Mouse (Mus musculus) hindbrain, embryonic 13.5 days (tissue): Measurements from ENCODE around the gene Atp11a. TPM values are rescaled to one million over a fixed set of nuclear protein-coding genes. Genes with fewer than 3 reads are reported as not detected.

Source experiments
- ATAC-seq: fragments of 200-750 bp; cut with Nextera tagmentation; 2 replicates; pipeline ENCODE4 v1.8.0; 2017; ENCODE audit warnings: moderate TSS enrichment; ENCODE audit not compliant: low FRiP score
- H3K27ac ChIP-seq: fragments of 300-500 bp; sonication (generic); 2 replicates; pipeline ENCODE4 v1.5.1; 2015; ENCODE audit warnings: inconsistent platforms, mild to moderate bottlenecking, moderate library complexity
- H3K27me3 ChIP-seq: fragments of 300-500 bp; sonication (generic); 2 replicates; pipeline ENCODE4 v1.6.1; 2015; ENCODE audit warnings: mild to moderate bottlenecking, inconsistent platforms
- H3K36me3 ChIP-seq: fragments of 300-500 bp; sonication (generic); 2 replicates; pipeline ENCODE4 v1.6.1; 2015; ENCODE audit warnings: mild to moderate bottlenecking, inconsistent platforms
- H3K4me1 ChIP-seq: fragments of 300-500 bp; sonication (generic); replicated peaks from 2 replicates; pipeline ENCODE4 v1.6.1; 2015; ENCODE audit warnings: inconsistent platforms
- H3K4me2 ChIP-seq: fragments of 300-500 bp; sonication (generic); 2 replicates; pipeline ENCODE4 v1.6.1; 2015; ENCODE audit warnings: inconsistent platforms, mild to moderate bottlenecking, moderate library complexity
- H3K4me3 ChIP-seq: fragments of 300-500 bp; sonication (generic); 2 replicates; pipeline ENCODE4 v1.5.1; 2015; ENCODE audit warnings: mild to moderate bottlenecking, inconsistent platforms
- H3K9ac ChIP-seq: fragments of 300-500 bp; sonication (generic); 2 replicates; pipeline ENCODE4 v1.6.1; 2015; ENCODE audit warnings: mild to moderate bottlenecking, inconsistent platforms
- H3K9me3 ChIP-seq: fragments of 300-500 bp; sonication (generic); 2 replicates; pipeline ENCODE4 v1.6.1; 2016; ENCODE audit warnings: inconsistent platforms
- WGBS: fragments of 180-500 bp; shearing (Covaris S2); methylation state at CpG from one replicate; pipeline ENCODE4 v1.1.7; 2015; 5-methylcytosine and 5-hydroxymethylcytosine counted together
- polyA plus RNA-seq: library from polyadenylated mRNA; unstranded; fragments of >200 nt; fragmentation: Nextera tagmentation; extraction: Ambion mirVana; gene quantifications from 2 replicates; pipeline ENCODE4 v1.2.1, GENCODE M21; 2015

Atp11a gene
- polyA plus RNA-seq, 1 experiment from 2014 or later = 7.9 TPM

GRCm38 (mm10) chr8:12863061-12863460 lies 106.2 kb downstream of the Atp11a start:
- H3K36me3 ChIP-seq = peaks cover 79% of the 10 kb centered on the region
- no peak overlapping the region for H3K4me3 ChIP-seq
- no peaks in the 10 kb centered on the region for H3K4me1 ChIP-seq
- H3K9ac ChIP-seq = no peak overlapping the region
- H3K9me3 ChIP-seq = no peaks in the 10 kb centered on the region
- no peak overlapping the region for H3K4me2 ChIP-seq
- no peak for ATAC-seq
- WGBS = 94% methylated on average over 3 of the region's 3 CpGs
- no peaks in the 10 kb centered on the region for H3K27me3 ChIP-seq
- H3K27ac ChIP-seq = no peak overlapping the region

- WGBS = 86% methylated on average over 14 of the region's 14 CpGs
- H3K27me3 ChIP-seq = no peaks in the 10 kb centered on the region
- H3K36me3 ChIP-seq = peaks cover 74% of the 10 kb centered on the region
Observed at GRCm38 (mm10) chr8:12863608-12864007, 106.8 kb downstream of the Atp11a start.

GRCm38 (mm10) chr8:12865790-12866189 lies 109.0 kb downstream of the Atp11a start:
- H3K4me1 ChIP-seq = peaks cover 1% of the 10 kb centered on the region
- H3K36me3 ChIP-seq = peaks cover 55% of the 10 kb centered on the region
- 63% methylated on average over 6 of the region's 6 CpGs for WGBS
- no peak for ATAC-seq
- H3K27ac ChIP-seq = no peak overlapping the region
- H3K27me3 ChIP-seq = no peaks in the 10 kb centered on the region
- H3K9ac ChIP-seq = no peak overlapping the region
- no peak overlapping the region for H3K4me3 ChIP-seq
- H3K9me3 ChIP-seq = no peaks in the 10 kb centered on the region
- no peak overlapping the region for H3K4me2 ChIP-seq

More at GRCm38 (mm10) chr8:12863608-12864007, 106.8 kb downstream of the Atp11a start:
- Histone ChIP-seq H3K4me2 (no peak overlapping the region), H3K9ac (no peak overlapping the region), H3K9me3 (no peaks in the 10 kb centered on the region), H3K4me1 (no peaks in the 10 kb centered on the region), H3K4me3 (no peak overlapping the region), H3K27ac (no peak overlapping the region)
- ATAC-seq = no peak

- ATAC-seq = no peak
- Histone ChIP-seq H3K9me3 (no peaks in the 10 kb centered on the region), H3K36me3 (peaks cover 16% of the 10 kb centered on the region), H3K9ac (no peak overlapping the region), H3K4me3 (no peak overlapping the region), H3K27ac (no peak overlapping the region), H3K4me2 (no peak overlapping the region), H3K4me1 (peaks cover 31% of the 10 kb centered on the region), H3K27me3 (no peaks in the 10 kb centered on the region)
- WGBS = 84% methylated on average over 3 of the region's 3 CpGs
Observed at GRCm38 (mm10) chr8:12869661-12870060, 112.8 kb downstream of the Atp11a start.

GRCm38 (mm10) chr8:12870656-12871055 lies 113.8 kb downstream of the Atp11a start:
- no peak overlapping the region for H3K27ac ChIP-seq
- WGBS = 82% methylated on average over 5 of the region's 5 CpGs
- no peak overlapping the region for H3K9ac ChIP-seq
- H3K4me2 ChIP-seq = no peak overlapping the region
- H3K9me3 ChIP-seq = no peaks in the 10 kb centered on the region
- H3K36me3 ChIP-seq = peaks cover 7% of the 10 kb centered on the region
- H3K27me3 ChIP-seq = no peaks in the 10 kb centered on the region
- peaks cover 40% of the 10 kb centered on the region for H3K4me1 ChIP-seq
- no peak for ATAC-seq
- no peak overlapping the region for H3K4me3 ChIP-seq

- Histone ChIP-seq H3K4me2 (no peak overlapping the region), H3K4me1 (peaks cover 48% of the 10 kb centered on the region), H3K4me3 (no peak overlapping the region), H3K9me3 (no peaks in the 10 kb centered on the region), H3K27me3 (no peaks in the 10 kb centered on the region), H3K27ac (peak overlapping the region; percentile 64), H3K9ac (0 out of 2 replicates have a peak overlapping the region, but pooled peaks have one; percentile 29), H3K36me3 (no peaks in the 10 kb centered on the region)
- no peak for ATAC-seq
- 4% methylated on average over 5 of the region's 5 CpGs for WGBS
Observed at GRCm38 (mm10) chr8:12871461-12871860, 114.6 kb downstream of the Atp11a start.

GRCm38 (mm10) chr8:12872983-12873356 lies 116.2 kb downstream of the Atp11a start:
- Histone ChIP-seq H3K9me3 (no peaks in the 10 kb centered on the region), H3K36me3 (no peaks in the 10 kb centered on the region), H3K4me3 (peak overlapping the region; percentile 55), H3K4me1 (peaks cover 52% of the 10 kb centered on the region), H3K4me2 (peak overlapping the region; percentile 77), H3K27me3 (no peaks in the 10 kb centered on the region), H3K9ac (peak overlapping the region; percentile 74; the same call in 1 of the 2 replicates), H3K27ac (no peak overlapping the region)
- under 1% methylated on average over 9 of the region's 9 CpGs for WGBS
- peak; percentile 7; the same call in 1 of the 2 replicates for ATAC-seq

GRCm38 (mm10) chr8:12873357-12874046 lies 116.7 kb downstream of the Atp11a start, which contains the start of gene Mcf2l:
Mcf2l (plus strand) TSS chr8:12873806.
- H3K27ac ChIP-seq = peak within 1 kb of the TSS; percentile 14; the same call in 1 of the 2 replicates
- no peaks in the 10 kb centered on the region for H3K9me3 ChIP-seq
- WGBS = under 1% methylated on average over 29 of the region's 30 CpGs
- peak within 1 kb of the TSS; percentile 55 for H3K4me3 ChIP-seq
- H3K27me3 ChIP-seq = no peaks in the 10 kb centered on the region
- ATAC-seq = peak; percentile 76
- H3K36me3 ChIP-seq = no peaks in the 10 kb centered on the region
- H3K4me1 ChIP-seq = peaks cover 52% of the 10 kb centered on the region
- peak within 1 kb of the TSS; percentile 74 for H3K9ac ChIP-seq
- peak within 1 kb of the TSS; percentile 77 for H3K4me2 ChIP-seq

- Histone ChIP-seq H3K27me3 (no peaks in the 10 kb centered on the region), H3K27ac (peak overlapping the region; percentile 14; the same call in 1 of the 2 replicates), H3K9ac (peak overlapping the region; percentile 74), H3K4me1 (peaks cover 52% of the 10 kb centered on the region), H3K4me3 (peak overlapping the region; percentile 55), H3K9me3 (no peaks in the 10 kb centered on the region), H3K4me2 (peak overlapping the region; percentile 77), H3K36me3 (no peaks in the 10 kb centered on the region)
- peak; percentile 60 for ATAC-seq
- 15% methylated on average over 8 of the region's 8 CpGs for WGBS
Observed at GRCm38 (mm10) chr8:12874194-12874791, 117.5 kb downstream of the Atp11a start.

- no peak for ATAC-seq
- peaks cover 52% of the 10 kb centered on the region for H3K4me1 ChIP-seq
- H3K9ac ChIP-seq = no peak overlapping the region
- H3K9me3 ChIP-seq = no peaks in the 10 kb centered on the region
- H3K4me3 ChIP-seq = no peak overlapping the region
- no peaks in the 10 kb centered on the region for H3K27me3 ChIP-seq
- H3K36me3 ChIP-seq = peaks cover 4% of the 10 kb centered on the region
- H3K27ac ChIP-seq = no peak overlapping the region
- no peak overlapping the region; the same call in 1 of the 2 replicates for H3K4me2 ChIP-seq
- 74% methylated on average over 4 of the region's 4 CpGs for WGBS
Observed at GRCm38 (mm10) chr8:12874971-12875370, 118.2 kb downstream of the Atp11a start.

- peaks cover 17% of the 10 kb centered on the region for H3K36me3 ChIP-seq
- no peak overlapping the region for H3K4me2 ChIP-seq
Observed at GRCm38 (mm10) chr8:12877126-12877525, 120.3 kb downstream of the Atp11a start.

GRCm38 (mm10) chr8:12880163-12880562 lies 123.3 kb downstream of the Atp11a start:
- H3K4me3 ChIP-seq = no peak overlapping the region
- no peaks in the 10 kb centered on the region for H3K9me3 ChIP-seq
- ATAC-seq = no peak
- 92% methylated on average over 6 of the region's 6 CpGs for WGBS
- no peak overlapping the region for H3K9ac ChIP-seq
- peaks cover 32% of the 10 kb centered on the region for H3K36me3 ChIP-seq
- H3K27me3 ChIP-seq = no peaks in the 10 kb centered on the region
- H3K4me1 ChIP-seq = peaks cover 16% of the 10 kb centered on the region
- H3K27ac ChIP-seq = no peak overlapping the region
- no peak overlapping the region for H3K4me2 ChIP-seq

More at GRCm38 (mm10) chr8:12877126-12877525, 120.3 kb downstream of the Atp11a start:
- ATAC-seq = no peak
- Histone ChIP-seq H3K27me3 (no peaks in the 10 kb centered on the region), H3K9ac (peak overlapping the region; percentile 29; the same call in 1 of the 2 replicates), H3K4me1 (peaks cover 38% of the 10 kb centered on the region), H3K9me3 (no peaks in the 10 kb centered on the region), H3K27ac (no peak overlapping the region), H3K4me3 (no peak overlapping the region)
- WGBS = 90% methylated on average over 6 of the region's 6 CpGs
